Mouse (Mus musculus) cerebellum, adult 9-11 months (tissue): ENCODE measurements around the gene Spaca1.
"Not testable (repeated sequence)": the region's sequence is repeated elsewhere in the genome, so short reads cannot be mapped to it uniquely, and the experiment has no call there.

Experiments used
- DNase-seq: peaks from one replicate; pipeline ENCODE4 v3.0.0; 2022

The Spaca1 gene

GRCm38 (mm10) chr4:34049571-34050255 is at the start of gene Spaca1:
TSS of gene Spaca1 (minus strand) at chr4:34050191.
- DNase-seq, result peak; percentile 9

GRCm38 (mm10) chr4:34087286-34087685 is 37.3 kb upstream of the Spaca1 start:
- not testable (repeated sequence) for DNase-seq

GRCm38 (mm10) chr4:34081064-34081463 is 31.1 kb upstream of the Spaca1 start:
- DNase-seq, result no peak

DNA sequence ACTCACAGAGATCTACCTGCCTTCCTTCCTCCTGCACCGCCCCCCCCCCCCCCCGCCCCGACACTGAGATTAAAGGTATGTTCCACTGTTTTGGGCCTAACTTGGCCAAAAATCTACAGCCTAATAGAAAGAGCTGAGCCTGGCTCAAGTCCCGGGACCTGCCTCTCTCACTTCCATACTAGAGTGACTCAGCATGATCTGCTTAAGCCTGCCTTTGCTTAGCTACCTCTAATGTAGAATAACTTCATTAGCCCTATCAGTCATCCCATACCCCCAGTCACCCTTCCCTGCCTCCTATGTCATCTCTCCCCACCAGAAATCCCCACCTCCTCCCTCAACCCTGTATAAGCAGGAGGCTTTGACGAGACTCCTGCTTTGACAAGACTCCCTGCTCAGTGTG is 19.0 kb upstream of the Spaca1 start:
- DNase-seq, result no peak

DNA sequence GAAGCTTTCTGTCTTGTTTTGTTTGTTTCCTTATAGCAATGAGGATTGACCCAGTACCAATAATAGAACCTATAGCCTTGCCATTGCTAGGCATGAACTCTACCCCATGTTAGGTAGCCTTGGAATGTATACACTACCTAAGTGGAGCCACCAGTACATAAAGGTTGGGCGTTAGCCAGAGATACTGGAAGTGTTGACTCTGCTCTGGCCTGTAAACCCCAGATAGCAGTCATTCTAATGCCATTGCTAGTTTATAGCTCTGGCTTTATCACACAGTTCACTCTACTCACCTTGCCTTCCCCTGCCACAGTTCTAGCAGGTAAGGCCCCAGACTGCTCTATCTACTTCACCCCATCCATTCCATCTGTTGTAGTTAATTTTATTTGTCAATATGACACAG is 8.3 kb upstream of the Spaca1 start:
- no peak for DNase-seq

GRCm38 (mm10) chr4:34026771-34027170 is 23.2 kb downstream of the Spaca1 start:
- no peak for DNase-seq

DNA sequence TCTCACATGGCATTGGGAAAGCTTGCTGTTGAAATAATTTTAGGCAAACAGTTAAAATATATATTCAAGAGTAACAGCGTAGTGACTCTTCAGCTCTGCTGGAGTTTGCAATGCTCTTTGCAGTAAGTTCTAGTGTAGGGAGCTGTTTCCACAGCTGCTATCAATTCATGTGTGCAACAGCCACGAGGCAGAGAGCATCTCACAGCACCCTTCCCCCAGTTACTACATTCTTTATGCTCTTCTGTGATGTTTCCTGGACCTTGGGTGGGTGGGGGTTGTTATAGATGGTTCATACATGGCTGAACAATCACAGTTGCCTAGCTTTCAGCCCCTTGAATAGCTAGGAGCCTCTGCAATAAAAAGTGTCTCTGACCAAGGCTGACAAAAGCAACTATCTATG is 28.5 kb downstream of the Spaca1 start:
- no peak for DNase-seq

- DNase-seq, result no peak
Measured at GRCm38 (mm10) chr4:33996382-33996781, 53.6 kb downstream of the Spaca1 start.

- no peak for DNase-seq
Measured at GRCm38 (mm10) chr4:33992687-33993086, 57.3 kb downstream of the Spaca1 start.

DNA sequence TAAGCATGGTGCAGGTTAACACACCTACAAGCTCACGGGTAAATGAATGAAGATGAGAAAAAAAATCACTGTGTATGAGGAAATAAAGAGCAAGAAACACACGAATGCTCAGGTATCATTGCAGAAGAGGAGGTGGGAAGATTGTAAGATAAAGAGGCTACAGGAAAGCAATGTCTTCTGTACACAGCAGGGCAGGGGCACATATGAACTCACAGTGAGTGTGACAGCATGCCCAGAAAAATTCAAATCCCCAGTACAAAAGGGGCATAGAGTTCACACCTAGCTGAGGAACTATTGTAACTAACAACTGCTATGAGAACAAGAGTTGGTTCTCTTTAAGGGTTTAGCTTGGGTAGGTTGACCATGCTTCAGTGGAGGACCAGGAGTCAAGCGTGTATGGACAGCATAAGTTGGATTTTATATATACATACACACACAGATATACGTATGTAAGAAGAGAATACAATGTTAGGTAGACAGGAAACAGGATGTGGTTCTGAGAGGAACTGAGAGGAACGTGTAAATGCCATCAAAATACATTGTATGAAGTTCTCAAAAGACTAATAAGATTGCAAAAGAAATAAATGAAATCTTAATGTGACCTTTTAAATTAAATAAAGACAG is 61.4 kb downstream of the Spaca1 start:
- no peak for DNase-seq
